Mouse (Mus musculus) myocyte (in vitro differentiated cells): Measurements from ENCODE around the gene Hsf5.

Source experiments
- E2F4 ChIP-seq: IDR thresholded peaks from one replicate; pipeline ENCODE4 v1.6.1; 2011; ENCODE audit warnings: mild to moderate bottlenecking, control low read depth, moderate library complexity; ENCODE audit not compliant: insufficient read depth
- POLR2A ChIP-seq: IDR thresholded peaks from one replicate; pipeline ENCODE4 v1.6.1; 2011; ENCODE audit warnings: low read depth, mild to moderate bottlenecking, control low read depth, moderate library complexity; ENCODE audit not compliant: insufficient read length
- SRF ChIP-seq: IDR thresholded peaks from one replicate; pipeline ENCODE4 v1.6.1; 2011; ENCODE audit warnings: low read depth; ENCODE audit not compliant: control insufficient read depth, insufficient read length
- USF1 ChIP-seq: IDR thresholded peaks from one replicate; pipeline ENCODE4 v1.6.1; 2011; ENCODE audit warnings: low read depth, mild to moderate bottlenecking, control low read depth, moderate library complexity

GRCm38 (mm10) chr11:87666256-87667035 is 49.5 kb downstream of the Hsf5 start:
- TF ChIP-seq SRF (no peak), E2F4 (no peak), USF1 (no peak), POLR2A (no peak)
